Mouse (Mus musculus) ES-Bruce4 (cell line): ENCODE measurements around the gene Tmbim1.

Source experiments
- EP300 ChIP-seq: IDR thresholded peaks from 2 replicates; pipeline ENCODE4 v1.6.1; 2011; ENCODE audit warnings: low read depth, low read length; ENCODE audit not compliant: insufficient read depth
- POLR2A ChIP-seq: IDR thresholded peaks from one replicate; pipeline ENCODE4 v1.8.1; 2011; ENCODE audit warnings: low read length; ENCODE audit not compliant: insufficient read depth

DNA sequence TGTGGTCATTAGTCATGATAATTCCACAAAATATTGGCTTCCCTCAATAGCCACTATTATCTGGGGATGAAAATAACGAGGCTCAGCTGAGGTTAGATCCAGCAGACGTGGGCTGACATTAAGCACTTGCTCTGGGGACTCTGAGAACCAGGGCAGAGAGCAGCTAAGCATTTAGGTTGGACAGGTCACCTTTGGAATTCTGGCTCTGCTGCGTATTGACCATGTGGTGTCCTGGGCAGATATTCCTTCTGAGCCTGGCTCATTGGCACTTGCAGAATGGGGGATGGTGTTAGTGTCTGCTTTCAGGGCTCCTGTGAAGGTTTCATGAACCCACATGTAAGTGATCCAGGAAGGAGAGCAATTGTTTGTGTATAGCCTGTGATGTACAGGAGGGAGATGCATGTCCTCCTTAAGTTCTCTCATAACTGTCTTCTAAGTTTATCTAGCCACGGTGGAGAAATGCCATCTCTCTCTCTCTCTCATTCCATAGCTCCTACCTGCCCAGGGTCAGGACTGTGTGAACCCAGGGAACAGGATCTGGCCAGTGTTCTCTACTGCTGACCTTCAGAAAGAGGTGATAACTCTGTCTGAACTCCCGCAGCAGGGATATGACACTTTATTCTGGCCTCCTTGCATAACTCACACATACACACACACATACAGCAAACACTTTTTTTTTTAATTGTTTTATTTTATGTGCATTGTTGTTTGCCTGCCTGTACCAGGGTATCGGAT, 30.2 kb upstream of the Tmbim1 start:
- no peak for TF ChIP-seq POLR2A
- no peak for TF ChIP-seq EP300
